11 mouse cellular contexts compared by ENCODE assay signal in the genomic region with DNA sequence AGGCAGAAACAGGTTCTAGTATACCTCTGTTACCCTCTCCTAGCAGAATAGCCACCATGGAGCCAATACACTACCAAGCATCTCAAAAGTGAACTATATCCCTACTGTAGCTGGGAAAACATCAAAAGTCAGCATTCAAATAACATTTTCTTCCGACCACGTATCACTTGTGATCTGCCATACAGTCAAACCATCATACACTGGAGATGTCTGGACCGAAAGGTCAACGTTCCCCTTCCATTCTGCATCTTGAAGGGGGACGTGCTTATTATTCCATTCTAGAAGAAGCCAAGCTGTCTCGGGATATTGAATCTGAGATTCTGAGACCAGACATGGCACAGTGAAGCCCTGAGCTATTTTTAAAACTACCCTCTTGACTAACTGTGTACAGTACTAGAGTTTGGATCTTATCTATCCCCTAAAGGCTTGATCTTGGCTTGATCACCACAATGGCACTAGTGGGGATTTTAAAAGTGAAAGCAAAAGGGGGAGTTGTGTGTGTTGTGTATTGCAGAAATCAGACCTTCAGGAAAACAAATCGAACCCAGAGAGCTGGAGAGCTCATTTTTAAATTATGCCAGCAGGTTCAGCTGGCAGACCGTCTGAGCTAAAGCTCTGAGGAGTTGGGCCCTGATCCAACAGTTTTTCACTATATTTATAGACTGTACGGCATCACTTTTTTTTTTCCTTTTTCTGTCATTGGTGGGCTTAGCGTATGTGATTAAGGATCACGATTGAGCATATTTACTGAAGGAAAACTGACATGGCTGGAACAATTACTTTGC.
DNase-seq lines count a peak whose midpoint lies in the region; ATAC-seq and TF ChIP-seq lines count a peak whose summit lies in the region.
"Had no signal": no experiment of that assay in that cellular context is flagged by ENCODE, and none has a peak within 500 bp of the region (broad histone marks: within the 10 kb centered on the region; RNA-seq: fewer than 3 reads in every experiment).

No protein-coding gene starts in this region.

- no peaks in the 10 kb centered on the region for H3K36me3 ChIP-seq in heart, embryonic 12.5 days
- no peaks in the 10 kb centered on the region for H3K36me3 ChIP-seq in heart, embryonic 11.5 days (ENCODE audit: control insufficient read depth, insufficient read depth, low read length)
- no peaks in the 10 kb centered on the region for H3K36me3 ChIP-seq in forebrain, postnatal 0 days (ENCODE audit: insufficient read depth)
- H3K36me3 ChIP-seq: liver, embryonic 13.5 days had no signal

- no peak overlapping the region for H3K9ac ChIP-seq in heart, embryonic 12.5 days
- no peak overlapping the region for H3K9ac ChIP-seq in heart, embryonic 11.5 days (ENCODE audit: low read depth, low read length)
- H3K9ac ChIP-seq in forebrain, postnatal 0 days, result no peak overlapping the region
- H3K9ac ChIP-seq: liver, embryonic 13.5 days had no signal

- no peak for TF ChIP-seq CTCF in forebrain, postnatal 0 days (IDR thresholded peaks at IDR 0.05; ENCODE audit: low read depth)

- no peak overlapping the region for H3K4me3 ChIP-seq in heart, embryonic 12.5 days
- no peak overlapping the region for H3K4me3 ChIP-seq in heart, embryonic 11.5 days (ENCODE audit: low read depth, low read length)
- H3K4me3 ChIP-seq in forebrain, postnatal 0 days (ENCODE audit: low read depth, low read length), result no peak overlapping the region
- H3K4me3 ChIP-seq: liver, embryonic 13.5 days had no signal

- 74% methylated on average over 11 of the region's 11 CpGs for WGBS in heart, embryonic 12.5 days
- WGBS in heart, embryonic 11.5 days (ENCODE audit: insufficient replicate concordance), result 75% methylated on average over 11 of the region's 11 CpGs
- 54% methylated on average over 11 of the region's 11 CpGs for WGBS in forebrain, postnatal 0 days

- DNase-seq in right cerebral cortex, postnatal 10 days (ENCODE audit: low spot score in 2 of 2), result peak; percentile 32 to 58
- no peak for DNase-seq in right cerebral cortex, postnatal 14 days
- peak; percentile 82 for DNase-seq in forebrain, postnatal 0 days
- peak; percentile 43 for DNase-seq in telencephalon, adult 2 months (ENCODE audit: low read depth, low spot score)
- no peak for DNase-seq in liver
- DNase-seq: cerebellum, adult 18-20 months; liver, embryonic 13.5 days had no signal

- 0 out of 2 replicates have a peak overlapping the region, but pooled peaks have one; percentile 17 for H3K4me2 ChIP-seq in heart, embryonic 12.5 days
- no peak overlapping the region for H3K4me2 ChIP-seq in heart, embryonic 11.5 days
- H3K4me2 ChIP-seq in forebrain, postnatal 0 days (ENCODE audit: low read depth), result peak overlapping the region; percentile 20
- H3K4me2 ChIP-seq: liver, embryonic 13.5 days had no signal

- no peaks in the 10 kb centered on the region for H3K27me3 ChIP-seq in heart, embryonic 12.5 days (replicated peaks)
- H3K27me3 ChIP-seq in heart, embryonic 11.5 days (ENCODE audit: control insufficient read depth, insufficient read depth, low read length), result no peaks in the 10 kb centered on the region
- H3K27me3 ChIP-seq in forebrain, postnatal 0 days (ENCODE audit: insufficient read depth, low read length), result no peaks in the 10 kb centered on the region
- H3K27me3 ChIP-seq: liver, embryonic 13.5 days; Patski had no signal

- H3K9me3 ChIP-seq in heart, embryonic 12.5 days (replicated peaks), result no peaks in the 10 kb centered on the region
- H3K9me3 ChIP-seq in heart, embryonic 11.5 days (replicated peaks; ENCODE audit: control insufficient read depth, low read length), result no peaks in the 10 kb centered on the region
- H3K9me3 ChIP-seq in forebrain, postnatal 0 days (ENCODE audit: low read length), result no peaks in the 10 kb centered on the region
- H3K9me3 ChIP-seq: liver, embryonic 13.5 days had no signal

- no peak overlapping the region for H3K27ac ChIP-seq in heart, embryonic 12.5 days (ENCODE audit: poor library complexity, severe bottlenecking)
- no peak overlapping the region for H3K27ac ChIP-seq in heart, embryonic 11.5 days (ENCODE audit: low read depth, low read length)
- H3K27ac ChIP-seq in forebrain, postnatal 0 days (ENCODE audit: low read depth, low read length), result peak overlapping the region; percentile 50; the same call in 1 of the 2 replicates
- H3K27ac ChIP-seq: liver, embryonic 13.5 days had no signal

- no peak for ATAC-seq in heart, embryonic 12.5 days (ENCODE audit: insufficient number of reproducible peaks, low FRiP score)
- ATAC-seq in heart, embryonic 11.5 days (replicated peaks; ENCODE audit: insufficient number of reproducible peaks, low FRiP score, low TSS enrichment), result no peak
- peak; percentile 86 for ATAC-seq in forebrain, postnatal 0 days
- no peak for ATAC-seq in monocyte, adult 5-6 weeks (replicated peaks; ENCODE audit: insufficient number of reproducible peaks, low FRiP score, low TSS enrichment, poor library complexity, severe bottlenecking)
- ATAC-seq: Patski had no signal

- peaks cover 25% of the 10 kb centered on the region for H3K4me1 ChIP-seq in heart, embryonic 12.5 days (replicated peaks)
- 0 out of 2 replicates have a peak, but pooled peaks cover 7% of the 10 kb centered on the region for H3K4me1 ChIP-seq in heart, embryonic 11.5 days (ENCODE audit: control insufficient read depth, insufficient read depth, low read length)
- H3K4me1 ChIP-seq in forebrain, postnatal 0 days (ENCODE audit: insufficient read depth), result peaks cover 7% of the 10 kb centered on the region; the same call in 1 of the 2 replicates
- H3K4me1 ChIP-seq: liver, embryonic 13.5 days had no signal

Comparison
In these comparisons a context has a peak if more than half of its experiments do, and no peak if none do; other contexts are left out.
1. DNase-seq: peak in right cerebral cortex, postnatal 10 days (2 of 2), forebrain, postnatal 0 days (single experiment) and telencephalon, adult 2 months (single experiment); none in right cerebral cortex, postnatal 14 days (single experiment) and liver (single experiment).